Mouse (Mus musculus) megakaryocyte progenitor cell, adult 5-6 weeks (primary cell): ENCODE data around the gene Ttyh3. TPM values are rescaled to one million over a fixed set of nuclear protein-coding genes. Genes with fewer than 3 reads are reported as not detected.

Experiments
- ATAC-seq: replicated peaks from 2 replicates; pipeline ENCODE4 v1.8.0; 2016; ENCODE audit warnings: mild to moderate bottlenecking, moderate TSS enrichment, inconsistent platforms; ENCODE audit not compliant: poor library complexity
- total RNA-seq, 2 experiments: library from RNA; stranded (forward) in 1 of 2; stranded (reverse) in 1 of 2; fragments of 157-497, 149-512 nt in 1 of 2; fragments of 200-1000 nt in 1 of 2; gene quantifications; 2 replicates each; pipeline versions ENCODE4 v1.2.3 to v1.2.4; 2015 to 2017

Ttyh3 gene
- total RNA-seq, 2 experiments from 2014 or later, result 10.2 to 31.4 TPM

DNA sequence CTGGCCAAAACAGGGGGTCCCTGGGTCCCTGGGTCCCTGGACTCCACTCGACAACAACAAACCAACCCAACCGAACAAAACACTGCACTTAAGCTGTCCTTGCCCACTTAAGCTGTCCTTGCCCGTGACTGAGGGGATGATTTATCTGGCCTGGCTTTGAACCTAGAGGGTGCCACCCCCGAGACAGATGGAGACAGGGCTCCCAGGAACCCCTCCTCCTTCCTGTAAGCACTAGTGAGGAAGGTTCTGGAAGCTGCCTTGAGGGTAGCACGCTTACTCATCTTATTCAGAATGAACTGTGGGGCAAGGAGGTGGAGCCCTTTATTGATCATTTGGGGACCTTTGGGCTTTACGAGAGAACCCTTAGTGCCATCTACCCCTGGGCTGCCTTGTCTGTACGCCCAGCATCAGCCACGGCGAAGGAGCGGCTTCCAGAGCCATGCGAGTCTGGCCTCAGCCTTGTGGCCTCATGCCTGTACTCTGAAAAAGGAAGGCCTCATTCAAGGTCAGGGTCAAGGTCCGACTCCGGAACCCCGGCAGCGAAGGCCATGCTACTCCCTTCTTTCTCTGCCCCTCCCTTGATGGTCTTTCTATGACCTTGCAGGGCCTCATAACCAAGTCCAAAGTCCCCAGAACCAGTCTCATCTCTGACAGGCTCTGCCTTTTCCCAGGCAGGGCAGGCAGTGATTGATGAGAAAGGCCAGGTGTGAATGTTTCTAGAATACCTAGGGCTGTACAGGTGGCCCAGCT, 5.4 kb upstream of the Ttyh3 start:
- no peak for ATAC-seq

DNA sequence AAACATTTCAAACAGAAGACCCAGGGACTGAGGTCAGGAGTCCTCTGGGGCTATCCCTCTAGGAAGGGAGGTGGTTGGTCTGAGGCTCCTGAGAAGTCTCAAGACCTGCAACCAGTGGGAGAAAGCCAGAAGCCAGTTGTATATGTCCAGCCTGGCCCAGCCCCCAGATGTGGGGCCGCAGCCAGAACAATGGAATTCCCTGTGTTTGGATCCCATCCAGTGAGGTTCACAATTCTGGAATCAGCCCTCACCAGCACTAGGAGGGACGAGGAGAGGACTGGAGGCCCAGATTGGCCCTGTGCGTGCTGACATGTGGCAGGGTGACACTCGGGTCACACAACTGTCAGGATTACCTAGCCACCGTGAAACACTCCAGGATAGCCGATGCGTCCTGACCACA, 3.8 kb upstream of the Ttyh3 start:
- ATAC-seq, result no peak

DNA sequence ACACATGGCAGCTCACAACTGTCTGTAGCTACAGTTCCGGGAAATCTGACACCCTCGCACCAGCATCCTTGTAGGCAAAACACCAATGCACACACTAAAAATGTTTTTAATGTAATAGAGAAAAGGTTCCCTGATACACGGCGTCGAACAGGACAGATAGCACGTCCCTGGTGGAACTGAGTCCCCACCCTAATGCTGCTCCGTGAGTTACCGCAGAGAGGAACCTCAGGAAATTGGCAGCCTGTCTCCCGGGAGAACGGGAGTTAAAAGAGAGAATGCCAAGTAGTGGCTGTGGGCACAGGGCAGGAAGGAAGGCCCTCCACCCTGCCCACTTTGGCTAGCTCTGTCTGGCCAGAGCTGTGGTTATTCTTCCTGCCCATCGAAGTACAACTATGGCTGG, 2.4 kb upstream of the Ttyh3 start:
- ATAC-seq, result no peak

DNA sequence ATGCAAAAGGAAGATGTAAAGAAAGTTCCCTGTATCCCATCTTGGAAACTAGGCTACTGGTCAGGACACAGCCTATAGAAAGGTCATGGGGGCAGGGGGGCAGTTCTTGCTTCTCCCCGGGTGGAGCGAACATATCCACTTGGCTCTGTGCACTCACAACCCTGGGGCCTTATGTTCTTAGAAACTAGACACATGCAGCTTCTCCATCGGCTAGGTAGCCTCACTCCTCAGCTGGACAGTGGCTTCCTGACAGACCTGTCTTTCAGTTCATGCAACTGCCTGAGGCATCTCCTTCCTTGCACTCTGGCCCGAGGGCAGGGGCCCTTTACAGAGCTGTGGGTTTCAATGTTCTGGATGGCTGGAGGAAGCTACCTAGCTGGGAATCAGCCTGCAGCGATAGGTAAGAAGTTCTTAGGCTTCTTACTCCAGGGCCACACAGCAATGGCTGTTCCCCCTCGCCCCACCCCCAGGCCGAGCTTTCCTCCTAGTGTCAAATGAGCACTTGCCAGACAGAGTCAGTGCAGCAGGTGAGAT, 1.1 kb upstream of the Ttyh3 start:
- ATAC-seq, result no peak

DNA sequence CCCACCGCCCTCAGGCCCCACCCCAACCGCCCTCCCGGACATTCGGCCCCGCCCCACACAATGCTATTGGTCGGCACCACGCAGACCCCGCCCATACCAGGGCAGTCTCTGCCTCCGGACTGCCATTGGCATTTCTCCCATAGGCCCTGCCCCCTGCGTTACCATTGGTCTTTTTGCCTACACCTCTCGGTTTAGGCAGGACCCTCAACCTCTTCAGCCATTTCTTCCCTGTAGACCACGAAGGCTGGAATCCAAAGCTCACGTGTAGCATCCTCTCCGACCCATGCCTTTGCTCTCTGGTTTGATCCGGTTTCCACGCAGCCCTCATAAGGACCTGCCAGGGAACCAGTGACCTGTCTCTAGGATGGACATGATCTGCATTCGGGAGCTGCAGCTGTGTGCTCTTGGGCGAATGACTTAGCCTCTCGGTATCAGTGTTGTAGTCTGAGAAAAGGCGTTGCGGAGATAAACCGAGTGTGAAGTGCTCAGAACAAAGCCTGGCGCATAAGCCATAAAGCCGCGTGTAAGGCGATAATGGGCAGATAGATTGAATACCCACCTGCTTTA, 353 bp upstream of the Ttyh3 start:
- ATAC-seq, result peak; percentile 73

DNA sequence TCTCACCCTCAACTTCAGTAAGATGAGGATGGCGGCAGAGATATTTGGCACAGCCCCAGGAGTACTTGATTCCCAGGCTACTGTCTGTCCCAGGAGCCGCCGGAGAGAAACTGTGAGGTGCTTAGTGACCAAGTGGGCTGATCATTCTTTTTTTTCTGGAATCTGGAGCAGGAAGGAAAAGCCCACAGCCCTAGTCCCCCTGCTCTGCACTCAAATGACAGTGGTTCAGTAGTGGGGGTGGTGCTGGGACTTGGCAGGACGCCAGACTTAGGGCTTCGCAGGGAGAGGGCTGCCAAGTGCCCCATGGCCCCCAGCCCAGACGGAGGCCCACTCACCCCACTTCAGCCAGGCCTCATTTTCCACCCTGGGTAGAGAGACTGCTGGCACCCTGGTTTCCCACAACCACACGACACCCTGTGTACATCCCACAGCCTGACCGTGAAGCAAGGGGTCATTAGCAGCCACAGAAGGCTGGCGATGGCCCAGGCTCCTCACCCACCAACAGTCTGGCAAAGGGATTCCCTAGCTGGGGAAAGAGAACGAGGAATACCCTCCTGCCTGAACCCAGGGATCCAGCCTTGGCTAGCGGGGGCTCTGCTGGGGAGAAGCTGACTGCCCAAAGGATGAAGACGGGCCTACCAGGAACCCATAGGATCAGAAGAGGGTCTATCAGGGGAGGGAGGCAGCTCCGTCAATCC, 861 bp downstream of the Ttyh3 start:
- ATAC-seq, result no peak

DNA sequence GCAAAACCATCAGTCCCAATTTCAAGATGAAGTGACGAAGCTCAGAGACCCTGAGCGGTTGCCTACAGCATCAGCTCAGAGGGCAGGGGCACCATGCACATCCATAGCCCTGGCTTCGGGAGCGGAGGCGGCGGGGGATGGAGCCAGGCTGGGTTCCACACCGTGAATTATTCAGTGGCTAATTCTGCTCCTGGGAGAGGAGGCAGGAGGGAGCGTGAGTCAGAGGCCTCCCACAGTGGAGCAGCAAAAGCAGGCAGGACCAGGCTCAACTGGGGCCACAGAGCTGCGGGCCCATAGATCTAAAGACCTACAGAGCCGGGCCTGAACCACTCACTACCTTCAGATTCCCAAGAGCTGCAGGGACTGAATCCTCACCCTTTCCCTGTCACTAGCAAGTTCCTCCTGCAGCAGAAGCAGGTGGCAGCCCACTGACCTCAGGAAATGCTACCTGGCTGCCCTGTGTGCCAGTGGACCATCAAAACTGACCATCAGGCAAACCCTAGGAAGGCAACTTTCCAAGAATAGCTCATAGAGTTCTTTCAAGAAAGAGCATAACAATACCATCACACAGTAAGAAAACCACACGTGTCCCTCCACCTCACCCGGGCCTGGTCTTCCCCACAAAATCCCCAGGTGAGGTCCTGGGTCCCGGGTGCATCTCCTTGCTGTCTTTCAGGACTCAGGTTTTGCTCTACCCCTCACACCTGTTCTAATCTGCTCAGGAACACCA, 1.6 kb downstream of the Ttyh3 start:
- no peak for ATAC-seq

DNA sequence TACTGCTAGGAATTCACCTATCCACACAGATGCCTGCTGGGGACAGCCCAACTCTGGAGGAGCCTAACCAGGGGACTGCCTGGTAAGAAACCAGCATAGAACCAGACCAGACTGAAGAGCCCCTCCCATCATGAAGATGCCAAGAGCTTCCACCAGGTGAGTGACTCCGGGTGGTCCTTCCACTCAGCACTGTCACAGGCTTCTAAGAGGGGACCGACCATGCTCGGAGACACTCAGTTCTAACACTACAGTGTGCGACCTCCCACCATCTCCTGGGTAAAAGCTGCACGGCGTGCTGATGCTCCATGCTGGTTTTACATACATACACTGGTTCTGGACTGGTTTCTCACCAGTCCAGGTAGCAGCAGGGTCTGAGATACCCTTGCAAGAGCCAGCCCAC, 2.7 kb downstream of the Ttyh3 start:
- no peak for ATAC-seq

DNA sequence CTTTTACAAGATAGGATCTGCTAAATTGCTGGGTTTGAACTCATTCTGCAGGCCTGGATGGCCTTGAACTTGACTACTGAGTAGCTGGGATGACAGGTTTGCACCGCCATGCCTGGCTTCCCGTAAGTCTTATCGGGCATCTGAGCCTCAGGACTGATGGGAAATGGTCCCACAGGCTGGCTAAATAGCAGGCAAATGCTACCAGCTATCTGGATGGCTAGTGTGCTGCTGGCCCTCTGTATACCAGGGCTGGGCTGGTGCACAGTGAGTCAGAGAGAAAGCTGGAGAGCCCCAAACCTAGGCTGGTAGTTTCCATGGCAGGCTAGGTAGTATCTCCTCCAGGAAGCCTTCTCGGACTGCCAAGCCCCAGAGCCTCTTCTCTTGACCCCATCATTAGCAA, 3.4 kb downstream of the Ttyh3 start:
- no peak for ATAC-seq

DNA sequence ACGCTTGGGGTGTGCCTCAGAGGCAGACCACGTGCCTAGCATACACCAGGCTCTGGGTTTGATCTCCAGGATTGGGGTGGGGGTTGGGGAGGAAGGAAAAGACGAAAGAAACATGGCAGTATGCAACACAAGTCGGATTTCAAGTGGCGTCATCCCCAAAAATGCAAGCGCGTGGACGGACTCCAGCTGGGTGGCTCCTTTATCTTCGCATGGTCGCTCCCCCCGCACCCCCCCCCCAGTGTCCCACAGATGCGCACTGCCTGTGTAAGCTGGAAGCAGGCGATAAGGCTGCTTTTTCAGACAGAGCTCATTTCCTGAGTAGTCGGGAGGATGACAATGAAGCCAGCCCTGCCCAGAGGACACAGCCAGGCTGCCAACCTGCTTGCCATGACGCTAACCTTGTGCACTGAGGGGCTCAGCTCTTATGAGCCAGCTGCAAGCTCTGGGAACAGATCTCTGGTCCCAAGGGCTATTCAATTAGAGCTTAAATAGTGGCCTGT, 4.1 kb downstream of the Ttyh3 start:
- peak; percentile 57 for ATAC-seq

DNA sequence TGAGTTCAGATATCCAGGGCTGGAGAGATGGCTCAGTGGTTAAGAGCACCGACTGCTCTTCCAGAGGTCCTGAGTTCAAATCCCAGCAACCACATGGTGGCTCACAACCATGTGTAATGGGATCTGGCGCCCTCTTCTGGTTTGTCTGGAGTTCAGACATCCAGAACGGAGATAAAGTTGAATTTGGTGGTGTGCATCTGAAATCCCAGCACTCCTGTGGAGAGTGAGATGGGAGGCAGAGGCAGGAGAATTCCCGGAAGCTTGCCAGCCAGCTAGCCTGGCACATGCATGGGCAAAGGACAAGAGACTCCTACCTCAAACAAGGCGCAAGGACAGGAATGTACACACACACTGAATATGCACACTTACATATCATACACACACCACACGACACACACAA, 4.6 kb downstream of the Ttyh3 start:
- ATAC-seq, result no peak

DNA sequence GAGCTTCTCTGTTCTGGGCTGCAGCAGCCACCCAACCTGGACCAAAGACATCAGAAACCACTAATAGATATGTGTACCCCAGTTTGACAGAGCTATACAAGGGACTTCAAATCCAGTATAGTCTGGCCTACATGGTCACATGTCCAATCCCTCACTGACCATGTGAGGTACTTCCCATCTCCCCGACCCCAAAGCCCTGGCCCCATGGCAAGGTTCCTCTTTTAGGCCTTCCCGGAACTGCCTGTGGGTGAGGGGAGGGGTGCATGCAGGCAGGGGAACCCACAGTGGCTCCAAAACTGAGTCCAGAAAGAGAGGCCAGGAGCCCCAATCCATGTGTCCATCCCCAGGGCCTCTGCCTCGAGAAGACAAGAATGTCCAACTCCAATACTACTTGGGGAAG, 6.8 kb downstream of the Ttyh3 start:
- ATAC-seq, result peak; percentile 62

DNA sequence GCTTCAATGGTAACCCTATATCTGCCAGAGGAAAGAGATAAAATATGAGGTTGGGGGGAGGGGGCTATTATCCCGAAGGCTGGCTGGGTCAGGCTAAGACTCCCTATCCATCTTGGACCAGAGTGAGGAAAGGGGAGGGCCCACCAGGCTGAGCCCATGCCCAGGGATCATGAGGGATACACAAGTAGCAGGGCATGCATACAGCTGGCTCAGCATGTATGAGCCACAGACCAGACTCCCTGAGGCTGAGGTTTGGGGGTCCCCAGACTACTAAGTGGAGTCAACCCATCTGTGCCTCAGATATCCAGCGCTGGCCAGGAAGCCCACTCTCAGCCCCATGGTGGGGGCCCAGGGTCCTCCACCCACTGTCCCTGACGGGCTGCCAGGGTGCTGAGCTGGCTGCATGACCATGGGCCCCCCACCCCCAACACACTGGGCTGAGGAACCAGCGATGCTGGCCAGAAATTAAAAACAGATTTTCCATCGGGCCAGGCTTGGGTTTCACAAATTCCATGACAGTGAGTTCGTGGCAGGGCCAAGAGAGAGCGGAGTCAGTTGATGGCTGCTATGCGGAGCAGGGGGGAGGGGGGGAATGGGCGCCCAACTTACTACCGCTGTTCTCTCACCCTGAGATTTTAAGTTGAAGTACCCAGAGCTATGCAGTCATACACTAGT, 7.4 kb downstream of the Ttyh3 start:
- ATAC-seq, result no peak

DNA sequence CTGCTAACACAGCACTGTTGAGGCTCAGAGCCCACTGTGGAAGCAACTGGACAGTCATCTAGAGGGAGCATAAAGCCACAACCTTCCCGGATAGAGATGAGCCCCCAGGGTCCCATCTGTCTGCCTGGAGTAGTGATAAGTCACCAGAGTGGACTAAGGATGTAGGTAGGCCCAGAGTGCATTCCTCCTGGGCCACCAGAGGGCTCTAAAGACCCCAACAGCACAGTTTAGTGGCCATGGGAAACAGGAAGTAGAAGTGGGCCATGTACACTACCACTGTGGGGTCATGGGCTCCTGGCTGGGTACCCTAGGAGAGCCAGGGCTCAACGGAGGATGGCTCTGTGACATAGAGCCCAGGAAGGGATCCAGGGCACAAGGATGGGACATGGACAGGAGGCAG, 8.0 kb downstream of the Ttyh3 start:
- ATAC-seq, result peak; percentile 24; the same call in 1 of the 2 replicates

DNA sequence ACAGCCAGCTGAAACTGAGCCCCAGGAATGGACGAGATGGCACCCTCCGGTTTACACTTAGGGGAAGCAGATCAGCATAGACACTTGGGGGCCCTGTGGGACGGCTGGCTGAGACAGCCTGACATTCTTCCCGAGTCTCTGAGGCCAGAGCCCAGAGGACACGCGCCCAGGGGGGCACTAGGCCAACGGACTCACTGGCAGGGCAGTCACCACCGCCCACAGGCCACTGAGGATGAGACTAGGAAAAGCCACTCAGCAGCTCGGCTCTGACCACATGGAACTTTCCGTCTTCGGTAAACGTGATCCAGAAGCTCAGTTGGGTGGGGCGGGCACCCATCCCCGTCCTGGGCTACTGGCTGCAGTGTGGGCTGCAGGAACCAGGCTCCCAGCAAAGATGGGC, 9.0 kb downstream of the Ttyh3 start:
- no peak for ATAC-seq

DNA sequence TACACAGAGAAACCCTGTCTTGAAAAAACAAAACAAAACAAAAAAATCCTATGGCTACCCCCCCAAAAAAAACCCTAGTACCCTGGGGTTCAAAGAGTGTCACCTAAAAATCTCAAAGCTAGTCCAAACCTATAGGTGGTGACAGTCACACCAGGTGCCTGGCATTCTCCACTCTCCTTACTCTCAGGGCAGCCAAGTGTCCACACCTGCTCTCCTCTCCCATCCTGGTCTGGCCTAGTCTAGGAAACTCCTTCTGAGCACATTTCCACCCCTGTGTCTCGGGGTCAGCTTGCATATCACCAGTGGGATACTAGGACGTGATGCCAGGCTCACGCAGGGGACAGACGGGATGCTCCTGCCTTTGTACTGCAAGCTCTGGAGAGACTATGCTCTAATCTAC, 9.5 kb downstream of the Ttyh3 start:
- ATAC-seq, result no peak

DNA sequence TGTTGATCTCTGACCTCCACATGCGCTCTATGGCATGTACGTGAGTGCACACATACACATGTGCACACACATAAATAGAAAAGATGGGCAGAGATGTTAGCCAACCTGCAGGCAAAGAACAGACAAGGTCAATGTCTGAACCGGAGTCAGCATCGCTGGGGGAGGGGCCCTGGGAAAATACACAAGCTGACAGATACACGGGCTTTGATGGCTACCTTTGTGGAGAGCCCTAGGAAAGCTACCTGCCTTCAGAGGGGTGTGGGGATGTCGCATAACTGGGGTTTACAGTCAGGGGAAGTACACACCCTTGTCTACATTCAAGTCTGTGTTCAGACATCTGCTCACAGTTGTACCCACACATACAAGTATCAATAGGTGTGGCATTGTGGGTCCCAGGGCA, 10.3 kb downstream of the Ttyh3 start:
- no peak for ATAC-seq

DNA sequence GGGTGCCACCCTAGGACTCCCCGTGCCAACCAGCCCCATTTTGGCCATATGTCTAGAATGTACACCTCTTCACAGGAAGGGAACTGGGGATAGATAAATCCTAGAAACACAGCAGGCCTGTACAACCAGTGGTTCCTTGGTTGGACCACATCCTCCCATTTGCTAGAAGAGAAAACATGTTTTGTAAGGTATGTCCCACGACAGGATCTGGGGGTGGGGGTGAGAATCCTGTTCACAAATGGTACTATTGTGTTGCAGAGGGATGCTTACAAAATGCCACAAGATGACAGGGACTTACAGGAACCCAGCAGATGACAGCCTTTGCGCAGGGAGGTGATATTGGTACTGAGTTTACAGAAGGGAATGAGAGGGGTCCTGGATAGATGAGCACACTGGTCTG, 10.8 kb downstream of the Ttyh3 start:
- ATAC-seq, result no peak

DNA sequence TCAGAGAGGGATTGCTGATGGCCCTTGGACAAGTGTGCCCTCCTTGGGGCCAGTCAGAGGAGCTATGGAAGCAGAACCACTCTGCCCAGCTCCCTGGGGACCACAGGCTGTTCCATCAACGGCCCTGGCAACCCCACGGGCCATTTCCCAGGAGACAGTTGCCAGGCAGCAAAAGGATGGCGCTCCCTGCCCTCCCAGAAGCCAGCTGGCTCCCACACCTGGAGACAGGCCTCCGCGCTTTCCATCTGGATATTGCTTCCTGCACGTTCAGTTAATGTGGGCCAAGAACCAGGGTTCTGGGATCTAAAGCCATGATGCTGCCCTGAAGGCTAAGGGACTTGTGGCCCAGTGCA, 11.8 kb downstream of the Ttyh3 start:
- no peak for ATAC-seq

DNA sequence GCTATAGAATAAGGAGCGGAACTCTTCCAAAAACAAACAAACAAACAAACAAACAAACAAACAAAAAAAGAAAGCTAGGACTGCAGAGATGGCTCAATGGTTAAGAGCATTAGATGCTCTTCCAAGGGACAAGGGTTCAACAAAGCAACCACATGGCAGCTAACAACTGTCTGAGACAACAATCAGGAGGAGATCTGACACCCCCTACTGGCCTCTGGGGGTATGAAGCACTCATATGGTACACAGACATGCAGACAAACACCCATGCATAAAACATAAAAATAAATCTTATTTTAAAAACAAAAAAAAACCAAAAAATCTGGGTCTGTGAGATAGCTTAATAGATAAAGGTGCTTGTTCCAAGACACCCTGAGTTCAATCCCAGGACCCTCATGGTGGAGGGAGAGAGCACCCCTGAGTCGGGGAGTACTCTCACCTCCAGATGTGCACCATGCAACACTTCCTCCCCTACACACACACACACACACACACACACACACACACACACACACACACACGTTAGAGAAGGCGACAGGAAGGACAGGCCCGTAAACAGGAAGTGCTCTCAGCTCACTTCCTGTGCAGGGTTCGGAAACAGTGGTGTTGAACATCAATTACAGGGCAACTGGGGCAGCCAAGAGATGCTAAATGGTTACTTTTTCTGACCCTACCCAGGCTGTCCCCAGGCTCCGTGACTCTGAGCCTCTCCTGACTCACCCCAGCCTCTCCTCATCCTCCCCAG, 12.3 kb downstream of the Ttyh3 start:
- no peak for ATAC-seq
